Mouse (Mus musculus): ENCODE measurements around the gene Gm4553.

- TF ChIP-seq POLR2A (IDR thresholded peaks at IDR 0.05; ENCODE audit: low read depth, low read length): no peak
- TF ChIP-seq CTCF (IDR thresholded peaks at IDR 0.05; ENCODE audit: extremely low read depth, insufficient read length, insufficient replicate concordance, low read depth, low read length): peak; percentile 60; the same call in 1 of the 2 replicates
Observed at GRCm38 (mm10) chr7:142119632-142120031, 45.9 kb downstream of the Gm4553 start.
